Mouse (Mus musculus) left cerebral cortex, adult 2 months (tissue): ENCODE measurements around the gene Capns2. TPM values are rescaled to one million over a fixed set of nuclear protein-coding genes. Genes with fewer than 3 reads are reported as not detected.

Experiments used
- DNase-seq, 2 experiments: peaks; one replicate each; pipeline ENCODE4 v3.0.0; 2021 to 2022; ENCODE audit warnings: low spot score in 2 of 2, mixed read lengths in 1 of 2; ENCODE audit errors: extremely low spot score in 1 of 2
- H3K27ac ChIP-seq: fragments of 200-600 bp; 2 replicates; pipeline ENCODE4 v1.8.1; 2022
- H3K4me3 ChIP-seq: fragments of 200-600 bp; 2 replicates; pipeline ENCODE4 v1.8.1; 2022
- CTCF ChIP-seq: fragments of 200-600 bp; IDR thresholded peaks from 2 replicates; pipeline ENCODE4 v1.8.1; 2022; ENCODE audit warnings: antibody characterized with exemption, mild to moderate bottlenecking, moderate library complexity
- intact Hi-C: fragments of 180-260 bp; cut with DNase I; formaldehyde crosslinking; loops from one replicate; pipeline ENCODE4 v1.15.1; 2025
- microRNA-seq, 2 experiments: library from miRNA; unstranded; fragments of <30 nt; microRNA quantifications; one replicate each; pipeline ENCODE4 v1.2.0; 2021
- total RNA-seq, 2 experiments: library from RNA; stranded (reverse); gene quantifications; 2 replicates each; pipeline ENCODE4 v1.2.3; 2021

Gene Capns2
- total RNA-seq, 2 experiments from 2014 or later, result 1.5 to 1.9 TPM

DNA sequence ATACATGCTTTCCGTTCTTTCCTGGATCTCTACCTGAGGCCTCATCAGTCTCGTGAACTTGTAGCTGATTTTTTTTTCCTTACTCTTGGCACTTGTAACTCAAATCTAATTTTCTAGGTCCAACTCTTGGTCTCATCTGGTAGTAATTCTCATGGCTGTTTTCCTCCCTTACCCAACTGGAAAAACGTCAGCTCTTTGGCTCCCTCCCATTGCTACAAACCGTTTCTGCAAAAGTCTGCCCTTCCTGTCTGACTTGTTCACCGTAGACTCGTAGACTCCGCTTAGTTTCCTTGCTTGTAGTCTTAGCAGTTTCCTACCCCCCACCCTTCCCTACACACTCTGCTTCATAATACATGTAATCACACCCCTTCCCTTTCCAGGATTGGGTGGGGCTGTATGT is 12.2 kb downstream of the Capns2 start:
- no peak for TF ChIP-seq CTCF
- H3K4me3 ChIP-seq, result no peak overlapping the region
- DNase-seq, result no peak
- intact Hi-C loops, result no loop called here
- no peak overlapping the region for H3K27ac ChIP-seq

GRCm38 (mm10) chr8:92916082-92916481 is 14.9 kb downstream of the Capns2 start:
- intact Hi-C loops, result no loop called here
- H3K27ac ChIP-seq, result no peak overlapping the region
- no peak for DNase-seq
- no peak for TF ChIP-seq CTCF
- H3K4me3 ChIP-seq, result no peak overlapping the region

GRCm38 (mm10) chr8:92921768-92922167 is 20.6 kb downstream of the Capns2 start:
- Histone ChIP-seq H3K4me3 (no peak overlapping the region), H3K27ac (no peak overlapping the region)
- no peak for TF ChIP-seq CTCF
- no peak for DNase-seq
- intact Hi-C loops, result no loop called here

DNA sequence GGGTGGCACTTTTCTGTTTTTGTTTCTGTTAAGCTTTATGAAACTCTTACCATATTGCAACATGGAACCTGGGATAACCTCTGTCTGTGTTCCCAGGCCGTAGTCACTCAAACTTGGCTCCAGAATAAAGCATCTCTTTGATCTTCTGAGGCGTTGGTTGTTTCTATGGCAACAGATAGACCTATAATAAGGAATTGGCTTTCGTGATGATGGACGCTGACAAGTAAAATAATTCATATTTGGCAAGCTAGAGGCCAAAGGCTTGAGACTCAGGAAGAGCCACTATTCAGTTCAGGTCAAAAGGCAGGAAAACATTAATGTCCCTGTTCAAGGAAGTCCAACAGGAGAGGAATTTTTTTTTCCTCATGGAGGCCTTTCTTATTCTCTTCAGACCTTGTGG is 27.8 kb downstream of the Capns2 start:
- intact Hi-C loops, result no loop called here
- no peak for TF ChIP-seq CTCF
- H3K4me3 ChIP-seq, result no peak overlapping the region

DNA sequence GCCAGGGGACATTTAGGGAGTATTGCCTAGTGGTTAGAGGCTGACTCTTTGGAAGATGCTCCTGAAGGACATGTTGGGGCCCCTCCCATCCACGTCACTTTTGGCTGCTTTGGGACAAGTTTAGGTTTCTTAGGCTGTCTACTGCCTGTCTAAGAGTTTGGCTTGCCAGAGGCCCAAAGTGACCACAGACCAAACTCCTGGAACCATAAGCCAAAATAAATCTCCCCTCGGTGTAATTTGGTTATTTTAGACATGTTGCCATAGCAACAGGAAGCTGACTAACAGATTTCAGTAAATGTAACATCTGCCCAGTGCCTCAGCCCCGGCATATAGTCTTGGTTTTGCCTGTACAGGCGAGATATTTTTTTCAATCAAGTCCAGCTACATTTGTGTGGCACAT is 36.8 kb downstream of the Capns2 start:
- Histone ChIP-seq H3K27ac (no peak overlapping the region), H3K4me3 (no peak overlapping the region)
- intact Hi-C loops, result no loop called here
- DNase-seq, result no peak
- no peak for TF ChIP-seq CTCF

More for the DNA sequence above, 27.8 kb downstream of the Capns2 start:
- DNase-seq, result no peak
- H3K27ac ChIP-seq, result no peak overlapping the region

GRCm38 (mm10) chr8:92949071-92949470 is 47.9 kb downstream of the Capns2 start:
- intact Hi-C loops, result no loop called here
- TF ChIP-seq CTCF, result no peak
- H3K4me3 ChIP-seq, result no peak overlapping the region
- DNase-seq, result no peak
- no peak overlapping the region for H3K27ac ChIP-seq

- no peak for DNase-seq
- H3K4me3 ChIP-seq, result no peak overlapping the region
- TF ChIP-seq CTCF, result no peak
- no peak overlapping the region for H3K27ac ChIP-seq
- intact Hi-C loops, result no loop called here
Measured at GRCm38 (mm10) chr8:92950639-92951371, 49.6 kb downstream of the Capns2 start.

Small RNA genes lying within 50 kb of the gene (microRNA-seq; reads per million reads assigned to microRNA genes)
- 0 reads per million in 2 experiments for gene Gm22151

Other genes starting within 250 kb of the Capns2 start
- gene Irx6, start 227.1 kb upstream of the Capns2 start, total RNA-seq, result under 1 TPM; 0.11 to 0.14 TPM
- gene Mmp2, start 74.1 kb upstream of the Capns2 start, total RNA-seq, result 1 to 10 TPM; 1.9 to 2.1 TPM
- gene Lpcat2, start 46.1 kb upstream of the Capns2 start, total RNA-seq, result 1 to 10 TPM; 9.4 to 9.6 TPM
- under 1 TPM; 0.09 to 0.14 TPM for gene Slc6a2, start 58.7 kb downstream of the Capns2 start, total RNA-seq
- gene Ces1a, start 146.8 kb downstream of the Capns2 start, total RNA-seq, result under 1 TPM in 1 of 2 experiments, not detected in 1; 0.27 TPM
- gene Ces1b, start 178.6 kb downstream of the Capns2 start, total RNA-seq, result not detected
- gene Ces1c, start 229.9 kb downstream of the Capns2 start, total RNA-seq, result not detected